Mouse (Mus musculus) limb, embryonic 10.5 days (tissue): ENCODE measurements around the gene Rreb1. TPM values are rescaled to one million over a fixed set of nuclear protein-coding genes. Genes with fewer than 3 reads are reported as not detected.

ENCODE experiments used
- DNase-seq: peaks from one replicate; pipeline ENCODE4 v3.0.0-alpha.2; 2017; ENCODE audit warnings: low spot score
- H3K27ac ChIP-seq: fragments of 300-500 bp; sonication (generic); 2 replicates; pipeline ENCODE4 v1.5.1; 2016; ENCODE audit warnings: mild to moderate bottlenecking
- H3K27me3 ChIP-seq: fragments of 300-500 bp; sonication (generic); 2 replicates; pipeline ENCODE4 v1.6.1; 2016; ENCODE audit warnings: low read depth, mild to moderate bottlenecking; ENCODE audit not compliant: poor library complexity, severe bottlenecking
- H3K36me3 ChIP-seq: fragments of 300-500 bp; sonication (generic); 2 replicates; pipeline ENCODE4 v1.6.1; 2016; ENCODE audit warnings: mild to moderate bottlenecking, moderate library complexity
- H3K4me1 ChIP-seq: fragments of 300-500 bp; sonication (generic); 2 replicates; pipeline ENCODE4 v1.6.1; 2016
- H3K4me3 ChIP-seq: fragments of 300-500 bp; sonication (generic); 2 replicates; pipeline ENCODE4 v1.5.1; 2016; ENCODE audit warnings: mild to moderate bottlenecking, moderate library complexity
- H3K9me3 ChIP-seq: fragments of 300-500 bp; sonication (generic); replicated peaks from 2 replicates; pipeline ENCODE4 v1.6.1; 2016; ENCODE audit warnings: mild to moderate bottlenecking
- WGBS: fragments of 180-500 bp; shearing (Covaris S2); methylation state at CpG from one replicate; pipeline ENCODE4 v1.1.7; 2016; 5-methylcytosine and 5-hydroxymethylcytosine counted together
- polyA plus RNA-seq: library from polyadenylated mRNA; unstranded; fragments of >200 nt; fragmentation: Nextera tagmentation; extraction: Ambion mirVana; gene quantifications from 2 replicates; pipeline ENCODE4 v1.2.1, GENCODE M21; 2016

Rreb1 gene
- polyA plus RNA-seq, 1 experiment from 2014 or later: 5.4 TPM

DNA sequence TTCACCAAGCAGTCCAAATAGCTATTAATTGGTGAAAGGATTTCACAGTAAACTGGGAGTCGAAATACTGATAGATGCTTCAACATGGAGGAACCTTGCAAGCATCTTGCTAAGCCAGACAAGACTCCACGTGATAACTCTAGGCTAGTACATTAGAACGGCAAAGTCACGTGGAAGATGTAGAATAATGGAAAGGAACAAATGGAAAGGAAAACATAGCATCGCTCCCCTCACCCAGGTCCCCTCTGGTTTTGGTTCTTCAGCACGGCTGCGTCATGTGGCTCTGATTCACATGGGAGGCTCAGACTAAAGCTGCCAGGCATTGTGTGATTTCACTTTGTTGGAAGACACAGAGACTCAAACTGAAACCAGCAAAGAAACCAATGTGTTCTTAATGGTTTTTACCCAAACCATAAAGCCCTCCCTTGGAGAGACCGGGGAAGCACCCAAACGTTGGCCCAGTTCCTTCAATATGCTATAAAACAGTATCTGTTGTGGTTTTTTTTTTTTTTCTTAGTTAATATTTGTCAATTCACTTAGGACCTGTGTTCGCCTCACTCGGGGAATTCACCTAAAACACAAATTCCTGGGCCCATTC, 14.6 kb downstream of the Rreb1 start:
- H3K36me3 ChIP-seq: no peaks in the 10 kb centered on the region
- H3K27me3 ChIP-seq: no peaks in the 10 kb centered on the region
- 92% methylated on average over 11 of the region's 11 CpGs for WGBS
- no peak overlapping the region for H3K4me3 ChIP-seq
- no peak for DNase-seq
- H3K9me3 ChIP-seq: no peaks in the 10 kb centered on the region
- no peak overlapping the region for H3K27ac ChIP-seq
- no peaks in the 10 kb centered on the region for H3K4me1 ChIP-seq

- Histone ChIP-seq H3K4me3 (no peak overlapping the region), H3K27me3 (no peaks in the 10 kb centered on the region), H3K36me3 (no peaks in the 10 kb centered on the region), H3K9me3 (no peaks in the 10 kb centered on the region), H3K27ac (no peak overlapping the region), H3K4me1 (peaks cover 7% of the 10 kb centered on the region)
- 92% methylated on average over 8 of the region's 8 CpGs for WGBS
- DNase-seq: no peak
Observed at GRCm38 (mm10) chr13:37798811-37799210, 20.6 kb downstream of the Rreb1 start.

GRCm38 (mm10) chr13:37799413-37799812, 21.2 kb downstream of the Rreb1 start:
- Histone ChIP-seq H3K27me3 (no peaks in the 10 kb centered on the region), H3K36me3 (no peaks in the 10 kb centered on the region), H3K4me3 (no peak overlapping the region), H3K27ac (no peak overlapping the region), H3K9me3 (no peaks in the 10 kb centered on the region), H3K4me1 (peaks cover 7% of the 10 kb centered on the region)
- WGBS: 84% methylated on average over 9 of the region's 9 CpGs
- no peak for DNase-seq

DNA sequence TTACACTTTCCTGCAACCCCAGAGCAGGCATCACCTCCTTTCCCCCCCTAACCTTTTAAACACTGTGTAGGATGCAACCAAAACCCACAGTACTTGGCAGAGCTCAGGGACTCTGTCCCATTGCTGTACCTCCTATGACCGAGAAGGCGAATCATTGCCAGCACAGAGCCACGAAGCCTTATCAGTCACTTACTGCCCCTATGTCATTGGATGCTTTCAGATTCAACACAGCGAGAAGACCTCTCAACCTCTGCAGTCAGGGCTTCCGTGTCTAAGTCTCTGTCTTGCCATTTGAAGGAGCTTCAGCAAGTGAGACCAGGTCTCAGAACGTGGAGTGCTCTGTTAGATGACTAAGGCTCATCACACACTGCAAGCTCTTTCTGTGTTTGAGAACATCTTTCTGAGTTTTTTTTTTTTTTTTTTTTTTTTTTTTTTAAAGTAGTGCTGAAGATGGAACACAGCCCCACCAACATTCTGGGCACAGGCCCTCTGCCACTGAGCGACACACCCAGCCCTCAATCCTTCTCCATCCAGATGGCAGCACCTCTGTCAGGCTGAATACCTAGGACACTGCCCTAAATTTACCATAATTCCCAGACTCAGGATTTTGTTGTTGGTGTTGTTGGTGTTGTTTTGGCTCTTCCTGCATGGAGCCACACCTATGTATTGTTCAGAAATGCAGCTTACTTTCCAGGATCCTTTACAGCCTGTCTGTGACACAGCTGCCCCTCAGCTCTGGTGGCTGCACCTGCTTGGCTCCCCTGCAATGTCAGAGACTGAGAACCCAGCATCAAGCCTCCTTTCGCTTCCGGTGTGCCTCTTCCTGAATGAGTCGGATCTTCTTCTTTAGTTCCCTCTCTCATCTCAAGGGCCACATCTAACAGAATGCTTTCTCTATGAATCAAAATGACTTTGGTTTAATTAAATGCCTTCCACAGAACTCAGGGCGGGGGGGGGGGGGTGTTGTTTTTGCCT, 23.2 kb downstream of the Rreb1 start:
- no peaks in the 10 kb centered on the region for H3K27me3 ChIP-seq
- H3K36me3 ChIP-seq: no peaks in the 10 kb centered on the region
- no peaks in the 10 kb centered on the region for H3K9me3 ChIP-seq
- no peak for DNase-seq
- H3K4me1 ChIP-seq: peaks cover 7% of the 10 kb centered on the region
- no peak overlapping the region for H3K4me3 ChIP-seq
- 63% methylated on average over 11 of the region's 11 CpGs for WGBS
- no peak overlapping the region for H3K27ac ChIP-seq

DNA sequence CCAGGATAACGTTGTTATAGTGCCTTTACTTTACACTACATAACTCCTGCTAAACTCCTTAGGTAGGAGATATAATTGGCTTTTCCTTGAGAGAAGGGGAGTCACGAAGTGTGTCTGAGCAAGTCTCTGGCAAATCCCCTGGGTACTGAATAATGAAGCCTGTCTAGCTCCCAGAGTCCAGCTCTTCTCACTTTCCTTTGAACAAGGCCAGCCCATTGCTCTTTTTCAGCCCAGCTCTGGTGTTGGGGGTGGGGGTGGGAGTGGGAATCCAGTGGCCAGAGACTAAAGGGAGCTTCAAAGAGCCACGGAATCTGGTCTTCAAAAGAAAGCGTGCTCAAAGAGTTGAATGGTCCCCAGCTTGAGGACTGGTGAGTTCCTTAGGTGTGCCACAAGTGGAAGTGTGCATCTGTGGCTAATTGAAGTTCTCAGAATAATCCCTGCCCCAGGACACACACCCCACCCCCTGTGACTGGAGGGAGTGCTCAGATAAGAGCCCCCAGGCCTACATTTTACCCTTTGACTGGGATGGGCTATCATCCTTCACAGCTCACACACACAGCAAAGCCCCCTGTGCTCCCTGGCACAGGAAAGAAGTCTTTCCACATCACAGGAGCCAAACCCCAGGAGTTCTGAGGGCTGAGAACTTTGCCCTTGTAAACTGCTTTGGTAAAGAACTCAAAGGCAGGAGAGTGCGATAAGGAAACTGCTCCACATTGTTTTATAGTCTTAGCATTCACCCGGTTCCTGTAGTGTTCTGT, 24.2 kb downstream of the Rreb1 start:
- Histone ChIP-seq H3K4me3 (no peak overlapping the region), H3K36me3 (no peaks in the 10 kb centered on the region), H3K9me3 (no peaks in the 10 kb centered on the region), H3K27ac (no peak overlapping the region), H3K4me1 (peaks cover 7% of the 10 kb centered on the region), H3K27me3 (no peaks in the 10 kb centered on the region)
- WGBS: 15% methylated on average over 6 of the region's 6 CpGs
- DNase-seq: no peak

DNA sequence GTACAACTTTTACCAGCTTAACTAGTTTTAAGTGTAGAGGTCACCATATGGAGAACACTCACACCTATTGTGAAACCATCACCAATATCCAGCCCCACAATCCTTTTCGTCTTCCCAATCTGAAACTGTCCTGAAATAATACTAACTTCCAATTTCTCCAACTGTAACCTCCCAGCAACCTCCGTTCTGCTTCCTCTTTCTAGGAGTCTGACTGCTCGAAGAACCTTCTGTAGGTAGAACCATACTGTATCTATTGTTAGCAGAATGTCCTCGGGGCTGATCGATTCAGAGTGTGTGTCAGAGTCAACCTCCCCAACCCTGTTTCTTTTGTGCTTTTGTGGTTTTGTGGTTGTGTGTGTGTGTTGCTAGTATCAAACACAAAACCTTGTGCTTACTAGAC, 25.0 kb downstream of the Rreb1 start:
- Histone ChIP-seq H3K27me3 (no peaks in the 10 kb centered on the region), H3K9me3 (no peaks in the 10 kb centered on the region), H3K4me3 (no peak overlapping the region), H3K27ac (no peak overlapping the region), H3K36me3 (no peaks in the 10 kb centered on the region), H3K4me1 (peaks cover 7% of the 10 kb centered on the region)
- 92% methylated on average over 5 of the region's 5 CpGs for WGBS
- no peak for DNase-seq

DNA sequence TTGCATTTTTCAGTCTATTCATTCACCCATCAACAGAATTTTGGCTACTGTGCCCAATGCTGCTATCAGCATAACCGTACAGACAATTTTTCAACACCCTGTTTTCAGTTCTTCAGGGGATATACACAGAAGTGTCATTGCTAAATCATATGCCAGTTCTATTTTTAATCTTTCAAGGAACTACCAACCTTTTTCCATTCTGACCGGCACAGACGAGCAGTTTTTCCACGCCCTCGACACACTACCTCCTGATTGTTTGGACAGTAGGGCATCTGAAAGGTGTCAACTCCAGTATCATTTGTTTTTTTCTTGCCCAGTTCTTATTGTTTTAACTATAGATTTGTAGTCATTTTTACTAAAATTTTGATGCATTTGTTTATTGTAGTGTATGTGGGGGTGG, 25.8 kb downstream of the Rreb1 start:
- no peak overlapping the region for H3K27ac ChIP-seq
- H3K4me1 ChIP-seq: peaks cover 7% of the 10 kb centered on the region
- no peaks in the 10 kb centered on the region for H3K36me3 ChIP-seq
- no peaks in the 10 kb centered on the region for H3K27me3 ChIP-seq
- no peak overlapping the region for H3K4me3 ChIP-seq
- 93% methylated on average over 5 of the region's 5 CpGs for WGBS
- no peaks in the 10 kb centered on the region for H3K9me3 ChIP-seq
- DNase-seq: no peak

DNA sequence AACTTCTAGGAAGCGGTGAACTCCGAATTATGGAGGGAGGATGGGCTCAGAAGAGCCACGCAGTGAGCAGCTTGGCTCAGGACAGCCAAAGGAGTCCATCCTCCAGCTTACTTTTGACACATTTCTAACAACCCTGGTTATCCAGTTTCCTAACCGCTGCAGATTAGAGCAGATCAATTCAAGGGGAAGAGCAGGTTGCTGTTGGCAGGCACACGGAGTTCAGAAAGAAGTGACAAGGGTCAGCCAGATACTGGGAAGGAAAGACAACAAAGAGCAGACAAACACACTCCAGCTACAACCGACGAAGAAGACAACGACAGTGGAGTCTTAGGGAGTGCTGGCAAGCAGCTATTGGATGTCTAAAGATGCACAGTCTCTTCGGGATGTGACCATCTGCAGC, 36.8 kb downstream of the Rreb1 start:
- H3K36me3 ChIP-seq: no peaks in the 10 kb centered on the region
- no peaks in the 10 kb centered on the region for H3K27me3 ChIP-seq
- 80% methylated on average over 9 of the region's 9 CpGs for WGBS
- H3K4me1 ChIP-seq: no peaks in the 10 kb centered on the region
- no peak overlapping the region for H3K4me3 ChIP-seq
- no peak for DNase-seq
- no peaks in the 10 kb centered on the region for H3K9me3 ChIP-seq
- no peak overlapping the region for H3K27ac ChIP-seq

DNA sequence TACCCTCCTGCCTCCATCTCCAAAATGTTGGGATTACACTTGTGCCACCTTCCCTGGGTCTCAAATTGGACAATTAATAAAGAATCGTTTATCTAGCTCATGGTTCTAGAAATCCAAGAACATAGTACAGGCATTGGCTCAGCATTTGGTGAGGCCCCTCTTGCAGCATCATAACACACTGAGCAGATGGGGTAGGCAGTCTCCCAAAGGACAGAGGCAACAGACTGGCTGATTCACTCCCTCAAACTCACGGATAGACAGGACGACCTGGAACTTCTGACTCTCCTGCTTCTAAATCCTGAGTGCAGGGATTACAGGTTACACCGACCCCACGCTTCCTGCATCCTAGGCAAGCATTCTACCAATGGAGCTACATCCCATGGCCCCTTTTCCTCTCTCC, 38.5 kb downstream of the Rreb1 start:
- Histone ChIP-seq H3K27ac (no peak overlapping the region), H3K4me1 (no peaks in the 10 kb centered on the region), H3K4me3 (no peak overlapping the region), H3K36me3 (no peaks in the 10 kb centered on the region), H3K27me3 (no peaks in the 10 kb centered on the region), H3K9me3 (no peaks in the 10 kb centered on the region)
- WGBS: 88% methylated on average over 5 of the region's 5 CpGs
- DNase-seq: no peak

- Histone ChIP-seq H3K27me3 (peaks cover 10% of the 10 kb centered on the region; the same call in 1 of the 2 replicates), H3K4me3 (no peak overlapping the region), H3K4me1 (peaks cover 12% of the 10 kb centered on the region), H3K36me3 (no peaks in the 10 kb centered on the region), H3K27ac (no peak overlapping the region), H3K9me3 (no peaks in the 10 kb centered on the region)
- 41% methylated on average over 4 of the region's 4 CpGs for WGBS
- no peak for DNase-seq
Observed at GRCm38 (mm10) chr13:37821413-37821812, 43.2 kb downstream of the Rreb1 start.

DNA sequence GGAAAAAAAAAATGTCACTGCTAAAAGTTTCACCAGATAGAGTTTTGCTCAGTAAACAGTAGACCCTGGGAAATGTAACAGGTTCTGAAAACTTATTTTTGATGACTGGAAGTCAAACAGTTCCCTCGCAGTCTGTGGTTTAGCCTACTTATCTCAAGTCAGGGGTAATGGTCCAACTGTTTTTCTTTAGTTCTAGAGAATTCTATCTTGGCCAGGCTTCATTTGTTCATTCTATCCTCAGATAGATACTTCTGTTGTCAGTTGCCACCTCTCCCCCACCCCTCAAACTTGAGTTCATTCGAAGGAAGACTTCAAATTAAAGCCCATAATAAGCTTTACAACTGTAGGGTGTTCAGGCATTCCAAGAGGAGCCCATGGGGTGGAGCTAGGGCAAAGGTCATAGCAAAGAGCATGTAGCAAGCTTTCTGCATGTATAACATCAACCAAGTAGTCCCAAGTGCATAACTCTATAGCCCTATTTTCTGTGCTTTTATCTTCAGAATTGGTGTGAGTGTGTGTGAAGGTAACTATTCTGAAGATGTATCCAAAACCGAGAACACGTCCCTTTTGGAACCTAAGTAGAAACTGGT, 46.2 kb downstream of the Rreb1 start:
- Histone ChIP-seq H3K4me3 (no peak overlapping the region), H3K27me3 (peaks cover 10% of the 10 kb centered on the region; the same call in 1 of the 2 replicates), H3K4me1 (peaks cover 29% of the 10 kb centered on the region), H3K9me3 (no peaks in the 10 kb centered on the region), H3K36me3 (no peaks in the 10 kb centered on the region), H3K27ac (peak overlapping the region; percentile 93)
- DNase-seq: no peak
- WGBS: 37% methylated on average over 4 of the region's 4 CpGs

DNA sequence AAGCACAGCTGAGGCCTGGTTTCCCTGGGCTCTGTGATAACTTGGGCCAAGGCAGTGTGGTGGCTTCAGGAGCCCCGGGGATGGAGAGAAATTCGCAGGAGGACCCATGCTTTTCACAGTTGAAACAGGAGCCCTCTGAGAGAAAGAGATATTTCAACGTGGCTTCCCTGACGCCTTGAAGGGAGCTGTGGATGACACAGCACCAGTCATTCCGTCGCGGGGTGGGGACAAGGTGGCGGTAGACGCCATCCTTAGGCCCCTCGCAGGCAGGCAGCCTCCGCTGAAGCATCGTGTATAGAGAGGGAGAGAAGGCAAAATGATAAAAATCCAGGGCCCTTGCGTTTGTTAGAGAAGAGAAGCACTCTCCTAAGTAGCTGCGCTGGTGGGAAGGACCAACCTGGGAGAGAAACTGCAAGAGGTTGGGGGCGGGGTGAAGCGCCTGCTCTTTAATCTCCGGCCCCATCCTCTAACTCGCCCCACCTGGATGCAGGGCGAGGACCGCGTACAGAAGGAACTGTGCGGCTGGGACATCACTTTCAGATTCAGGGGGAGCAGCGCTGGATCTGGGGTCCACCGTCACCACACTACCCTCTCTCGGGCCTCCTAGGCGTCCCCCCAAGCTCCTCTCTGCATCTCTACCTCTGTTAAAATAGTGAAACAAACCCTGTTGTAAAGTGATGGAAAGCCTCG, 46.9 kb downstream of the Rreb1 start:
- H3K27me3 ChIP-seq: peaks cover 10% of the 10 kb centered on the region; the same call in 1 of the 2 replicates
- peak overlapping the region; percentile 93 for H3K27ac ChIP-seq
- DNase-seq: no peak
- peaks cover 29% of the 10 kb centered on the region for H3K4me1 ChIP-seq
- no peaks in the 10 kb centered on the region for H3K9me3 ChIP-seq
- 2% methylated on average over 27 of the region's 27 CpGs for WGBS
- H3K36me3 ChIP-seq: no peaks in the 10 kb centered on the region
- peak overlapping the region; percentile 88 for H3K4me3 ChIP-seq
